Mouse (Mus musculus) stomach, embryonic 16.5 days (tissue): Measurements from ENCODE around the gene Suox. TPM values are rescaled to one million over a fixed set of nuclear protein-coding genes. Genes with fewer than 3 reads are reported as not detected.
"Not testable (repeated sequence)": the region's sequence is repeated elsewhere in the genome, so short reads cannot be mapped to it uniquely, and the experiment has no call there.

Source experiments
- ATAC-seq: fragments of 200-750 bp; cut with Nextera tagmentation; 2 replicates; pipeline ENCODE4 v1.8.0; 2017; ENCODE audit warnings: moderate number of reproducible peaks, moderate TSS enrichment; ENCODE audit not compliant: insufficient read depth, low FRiP score
- H3K27ac ChIP-seq: fragments of 300-500 bp; sonication (generic); 2 replicates; pipeline ENCODE4 v1.5.1; 2014; ENCODE audit warnings: low read length
- H3K27me3 ChIP-seq: fragments of 300-500 bp; sonication (generic); 2 replicates; pipeline ENCODE4 v1.6.1; 2014; ENCODE audit warnings: low read length, control low read depth, mixed read lengths; ENCODE audit not compliant: control insufficient read depth, insufficient read depth
- H3K36me3 ChIP-seq: fragments of 300-500 bp; sonication (generic); 2 replicates; pipeline ENCODE4 v1.6.1; 2014; ENCODE audit warnings: low read length; ENCODE audit not compliant: control insufficient read depth, insufficient read depth
- H3K4me1 ChIP-seq: fragments of 300-500 bp; sonication (generic); 2 replicates; pipeline ENCODE4 v1.6.1; 2014; ENCODE audit warnings: low read length, control low read depth, mixed read lengths; ENCODE audit not compliant: control insufficient read depth, insufficient read depth
- H3K4me2 ChIP-seq: fragments of 300-500 bp; sonication (generic); 2 replicates; pipeline ENCODE4 v1.6.1; 2014; ENCODE audit warnings: low read depth, low read length, mixed read lengths
- H3K4me3 ChIP-seq: fragments of 300-500 bp; sonication (generic); replicated peaks from 2 replicates; pipeline ENCODE4 v1.5.1; 2014; ENCODE audit warnings: mild to moderate bottlenecking, low read length
- H3K9ac ChIP-seq: fragments of 300-500 bp; sonication (generic); 2 replicates; pipeline ENCODE4 v1.6.1; 2014; ENCODE audit warnings: low read length
- H3K9me3 ChIP-seq: fragments of 300-500 bp; sonication (generic); replicated peaks from 2 replicates; pipeline ENCODE4 v1.6.1; 2016; ENCODE audit warnings: low read length, control low read depth; ENCODE audit not compliant: control insufficient read depth
- WGBS: fragments of 180-500 bp; shearing (Covaris S2); extraction: QIAGEN DNeasy Blood & Tissue Kit; methylation state at CpG from one replicate; pipeline ENCODE4 v1.1.7; 2014; 5-methylcytosine and 5-hydroxymethylcytosine counted together
- polyA plus RNA-seq: library from polyadenylated mRNA; unstranded; fragments of >200 nt; fragmentation: Nextera tagmentation; extraction: Ambion mirVana; gene quantifications from 2 replicates; pipeline ENCODE4 v1.2.1, GENCODE M21; 2015

The Suox gene
- polyA plus RNA-seq, 1 experiment from 2014 or later: 17.7 TPM

- no peak overlapping the region for H3K4me2 ChIP-seq
- no peak overlapping the region for H3K4me3 ChIP-seq
- H3K4me1 ChIP-seq: no peaks in the 10 kb centered on the region
- no peak for ATAC-seq
- WGBS: 55% methylated on average over 6 of the region's 6 CpGs
- H3K27ac ChIP-seq: no peak overlapping the region
- no peaks in the 10 kb centered on the region for H3K27me3 ChIP-seq
- H3K9me3 ChIP-seq: no peaks in the 10 kb centered on the region
- no peak overlapping the region for H3K9ac ChIP-seq
- H3K36me3 ChIP-seq: no peaks in the 10 kb centered on the region
These were observed 37.3 kb downstream of the Suox start for GRCm38 (mm10) chr10:128636561-128636960.

GRCm38 (mm10) chr10:128635697-128636096 lies 38.2 kb downstream of the Suox start:
- Histone ChIP-seq H3K4me3 (no peak overlapping the region), H3K4me1 (no peaks in the 10 kb centered on the region), H3K9ac (no peak overlapping the region), H3K27me3 (no peaks in the 10 kb centered on the region), H3K9me3 (no peaks in the 10 kb centered on the region), H3K4me2 (no peak overlapping the region), H3K27ac (no peak overlapping the region), H3K36me3 (no peaks in the 10 kb centered on the region)
- ATAC-seq: no peak
- WGBS: 91% methylated on average over 13 of the region's 13 CpGs

- no peaks in the 10 kb centered on the region for H3K36me3 ChIP-seq
- 20% methylated on average over 6 of the region's 6 CpGs for WGBS
- no peaks in the 10 kb centered on the region for H3K27me3 ChIP-seq
- H3K27ac ChIP-seq: no peak overlapping the region
- H3K4me3 ChIP-seq: no peak overlapping the region
- H3K4me1 ChIP-seq: no peaks in the 10 kb centered on the region
- no peak overlapping the region for H3K4me2 ChIP-seq
- no peak for ATAC-seq
- H3K9ac ChIP-seq: no peak overlapping the region
- H3K9me3 ChIP-seq: no peaks in the 10 kb centered on the region
These were observed 42.3 kb downstream of the Suox start for GRCm38 (mm10) chr10:128631571-128631970.

- not testable (repeated sequence) for H3K4me1 ChIP-seq, H3K9me3 ChIP-seq, H3K9ac ChIP-seq, H3K36me3 ChIP-seq, H3K27ac ChIP-seq, ATAC-seq, H3K4me2 ChIP-seq, H3K4me3 ChIP-seq, H3K27me3 ChIP-seq
- WGBS: 83% methylated on average over 5 of the region's 5 CpGs
These were observed 43.6 kb downstream of the Suox start for GRCm38 (mm10) chr10:128630306-128630705.

- Histone ChIP-seq H3K4me3 (no peak overlapping the region), H3K4me1 (peaks cover 6% of the 10 kb centered on the region), H3K4me2 (no peak overlapping the region), H3K27ac (no peak overlapping the region), H3K9ac (no peak overlapping the region), H3K27me3 (no peaks in the 10 kb centered on the region), H3K36me3 (peaks cover 4% of the 10 kb centered on the region; the same call in 1 of the 2 replicates), H3K9me3 (no peaks in the 10 kb centered on the region)
- no peak for ATAC-seq
- 81% methylated on average over 2 of the region's 2 CpGs for WGBS
These were observed 44.1 kb downstream of the Suox start for GRCm38 (mm10) chr10:128629746-128630145.

GRCm38 (mm10) chr10:128627398-128628317 lies 46.2 kb downstream of the Suox start:
- Histone ChIP-seq H3K36me3 (peaks cover 15% of the 10 kb centered on the region), H3K4me2 (no peak overlapping the region; the same call in 1 of the 2 replicates), H3K27ac (no peak overlapping the region), H3K9me3 (no peaks in the 10 kb centered on the region), H3K4me1 (peaks cover 6% of the 10 kb centered on the region), H3K9ac (no peak overlapping the region), H3K27me3 (no peaks in the 10 kb centered on the region), H3K4me3 (no peak overlapping the region)
- 77% methylated on average over 10 of the region's 10 CpGs for WGBS
- no peak for ATAC-seq

- Histone ChIP-seq H3K27ac (peak within 1 kb of the TSS; percentile 79; the same call in 1 of the 2 replicates), H3K9ac (peak within 1 kb of the TSS; percentile 96), H3K4me2 (peak within 1 kb of the TSS; percentile 80), H3K36me3 (peaks cover 15% of the 10 kb centered on the region), H3K4me1 (peaks cover 6% of the 10 kb centered on the region), H3K9me3 (no peaks in the 10 kb centered on the region), H3K4me3 (peak within 1 kb of the TSS; percentile 95), H3K27me3 (no peaks in the 10 kb centered on the region)
- WGBS: under 1% methylated on average over 40 of the region's 40 CpGs
- peak; percentile 98 for ATAC-seq
These were observed 47.3 kb downstream of the Suox start, which contains the start of gene Rps26 for GRCm38 (mm10) chr10:128626311-128627310. Gene Rps26 (minus strand): TSS chr10:128626747.

GRCm38 (mm10) chr10:128625287-128625894 lies 48.5 kb downstream of the Suox start:
- no peak for ATAC-seq
- H3K27me3 ChIP-seq: no peaks in the 10 kb centered on the region
- H3K9ac ChIP-seq: peak overlapping the region; percentile 96
- 37% methylated on average over 7 of the region's 7 CpGs for WGBS
- peaks cover 6% of the 10 kb centered on the region for H3K4me1 ChIP-seq
- H3K9me3 ChIP-seq: no peaks in the 10 kb centered on the region
- peak overlapping the region; percentile 95 for H3K4me3 ChIP-seq
- H3K27ac ChIP-seq: peak overlapping the region; percentile 79
- H3K36me3 ChIP-seq: peaks cover 15% of the 10 kb centered on the region
- H3K4me2 ChIP-seq: peak overlapping the region; percentile 80
